Mouse (Mus musculus) gastrocnemius, postnatal 14 days (tissue): ENCODE measurements at regions not wholly inside any gene's neighbourhood (a gene's known extent, or its start where the extent isn't known, plus 50 kb on each side); places are given as distances from the start of the nearest gene placed in this dataset.
"Not testable (repeated sequence)": the region's sequence is repeated elsewhere in the genome, so short reads cannot be mapped to it uniquely, and the experiment has no call there.

Experiments
- DNase-seq: peaks from one replicate; pipeline ENCODE4 v3.0.0; 2021; ENCODE audit warnings: mixed read lengths
- intact Hi-C: fragments of 180-260 bp; cut with DNase I; formaldehyde crosslinking; loops from one replicate; pipeline ENCODE4 v1.15.1; 2025; ENCODE audit warnings: low total_unique reads

- DNase-seq = no peak
These were observed 135.7 kb upstream of the Tlr4 start for GRCm38 (mm10) chr4:66691598-66692220.

GRCm38 (mm10) chr4:66693982-66694578, 133.3 kb upstream of the Tlr4 start:
- intact Hi-C loops = no loop called here
- DNase-seq = no peak

More at GRCm38 (mm10) chr4:66691598-66692220, 135.7 kb upstream of the Tlr4 start:
- intact Hi-C loops = no loop called here

GRCm38 (mm10) chr4:66715821-66716760, 111.3 kb upstream of the Tlr4 start:
- DNase-seq = peak; percentile 28
- intact Hi-C loops = no loop called here

- intact Hi-C loops = no loop called here
- no peak for DNase-seq
These were observed 90.0 kb upstream of the Tlr4 start for GRCm38 (mm10) chr4:66737407-66737806.

GRCm38 (mm10) chr4:66743421-66743820, 84.0 kb upstream of the Tlr4 start:
- DNase-seq, intact Hi-C loops: not testable (repeated sequence)

- intact Hi-C loops = no loop called here
- DNase-seq = peak; percentile 14
These were observed 58.6 kb upstream of the Tlr4 start for GRCm38 (mm10) chr4:66768762-66769161.
